Mouse (Mus musculus) CD4-positive helper T cell, adult 2 months (primary cell): ENCODE data around the gene Ppp1r27.
"Not testable (repeated sequence)": the region's sequence is repeated elsewhere in the genome, so short reads cannot be mapped to it uniquely, and the experiment has no call there.

ENCODE experiments used
- DNase-seq: peaks from one replicate; pipeline ENCODE4 v3.0.0-alpha.2; 2012; ENCODE audit warnings: low read depth, missing footprints, low spot score

Gene Ppp1r27

DNA sequence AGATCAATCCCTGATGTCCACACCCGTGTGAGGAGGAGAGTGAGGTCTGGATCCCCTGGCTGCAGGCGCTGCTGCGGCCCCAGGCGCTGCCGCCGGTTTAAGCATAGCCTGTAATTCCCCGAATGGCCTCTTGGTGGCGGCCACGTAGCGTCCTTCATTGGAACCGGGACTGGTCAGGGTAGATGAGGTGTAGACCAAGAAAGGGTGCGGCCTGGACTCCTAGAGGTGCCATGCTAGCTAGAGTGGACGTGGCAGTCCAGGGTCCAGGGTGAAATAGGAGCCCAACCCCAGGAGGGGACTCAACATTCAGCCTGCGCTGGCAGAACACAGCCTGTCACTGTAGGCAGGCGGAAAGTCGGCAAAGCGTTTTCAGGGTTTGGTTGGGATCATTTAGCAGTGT lies 35.3 kb downstream of the Ppp1r27 start:
- peak; percentile 73 for DNase-seq

DNA sequence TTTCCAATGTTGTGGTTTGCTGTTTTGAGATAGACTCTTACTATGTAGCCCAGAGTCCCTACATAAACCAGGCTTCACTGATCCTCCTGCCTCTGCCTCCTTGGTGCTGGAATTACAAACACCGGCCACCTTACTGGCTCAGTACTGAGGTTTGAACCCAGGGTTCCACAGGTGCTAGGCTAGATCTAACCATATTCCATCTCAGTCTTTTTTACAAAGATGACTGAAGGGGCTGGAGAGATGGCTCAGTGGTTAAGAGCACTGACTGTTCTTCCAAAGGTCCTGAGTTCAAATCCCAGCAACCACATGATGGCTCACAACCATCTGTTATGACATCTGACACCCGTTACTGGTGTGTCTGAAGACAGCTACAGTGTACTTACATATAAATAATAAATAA lies 36.7 kb downstream of the Ppp1r27 start:
- not testable (repeated sequence) for DNase-seq

DNA sequence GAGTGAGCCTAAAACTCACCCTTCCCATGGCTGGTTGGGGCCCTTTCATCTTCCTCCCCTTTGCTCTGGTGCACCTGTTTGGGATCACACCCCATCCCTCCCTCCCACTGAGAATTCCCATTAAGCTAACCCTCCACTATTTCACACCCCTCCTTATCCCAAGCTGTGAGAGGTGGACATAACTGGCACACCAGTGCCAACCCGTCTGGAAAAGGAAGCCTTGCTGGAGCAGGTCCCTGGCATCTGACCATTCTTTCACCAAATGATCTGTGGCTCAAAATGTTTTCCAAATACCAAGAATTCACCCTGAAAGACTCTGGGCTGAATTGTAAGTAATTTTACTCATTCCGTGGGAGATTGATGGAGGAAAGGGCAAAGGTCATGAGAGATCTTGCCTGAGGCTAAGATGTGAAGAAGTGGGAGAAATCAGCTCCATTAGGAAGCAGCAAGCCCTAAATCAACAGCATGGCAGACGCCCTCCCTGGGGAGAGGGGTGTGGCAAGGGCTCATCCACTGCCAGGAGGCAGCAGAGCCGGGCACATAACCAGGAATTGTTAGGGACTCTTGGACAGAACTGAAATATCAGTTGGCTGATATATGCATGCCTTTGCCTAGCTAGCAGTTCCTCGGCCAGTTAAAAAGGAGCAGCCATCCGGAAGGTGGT lies 38.0 kb downstream of the Ppp1r27 start:
- no peak for DNase-seq

DNA sequence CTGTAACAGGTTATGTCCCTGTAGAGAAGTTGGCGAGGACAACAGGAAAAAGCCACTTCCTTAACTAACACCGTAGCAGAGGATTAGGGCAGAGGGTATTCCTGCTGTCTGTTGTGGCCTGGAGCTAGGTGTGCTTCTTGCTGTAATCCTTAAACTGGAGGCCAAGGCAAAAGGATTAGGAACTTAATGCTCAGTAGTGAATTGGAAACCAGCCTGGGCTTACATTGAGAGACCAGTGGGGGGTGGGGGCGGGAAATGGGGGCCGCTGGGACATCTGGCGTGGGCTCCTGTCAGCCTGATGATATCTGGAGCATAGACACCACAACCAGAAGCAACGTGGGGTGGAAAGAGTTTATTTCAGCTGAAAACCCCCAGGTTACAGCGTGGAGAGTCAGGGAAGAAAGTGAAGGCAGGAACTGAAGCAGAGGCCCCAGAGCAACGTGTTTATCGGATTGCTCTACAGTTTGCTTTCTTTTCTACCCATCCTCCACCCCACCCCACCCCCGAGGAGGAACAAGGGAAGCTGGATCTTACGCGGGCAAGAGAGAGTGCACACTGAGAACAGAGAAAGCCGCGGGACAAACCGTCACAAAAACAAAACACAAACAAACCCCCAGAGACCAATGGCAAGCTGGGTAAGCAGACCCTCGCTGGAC lies 40.4 kb downstream of the Ppp1r27 start:
- peak; percentile 66 for DNase-seq

DNA sequence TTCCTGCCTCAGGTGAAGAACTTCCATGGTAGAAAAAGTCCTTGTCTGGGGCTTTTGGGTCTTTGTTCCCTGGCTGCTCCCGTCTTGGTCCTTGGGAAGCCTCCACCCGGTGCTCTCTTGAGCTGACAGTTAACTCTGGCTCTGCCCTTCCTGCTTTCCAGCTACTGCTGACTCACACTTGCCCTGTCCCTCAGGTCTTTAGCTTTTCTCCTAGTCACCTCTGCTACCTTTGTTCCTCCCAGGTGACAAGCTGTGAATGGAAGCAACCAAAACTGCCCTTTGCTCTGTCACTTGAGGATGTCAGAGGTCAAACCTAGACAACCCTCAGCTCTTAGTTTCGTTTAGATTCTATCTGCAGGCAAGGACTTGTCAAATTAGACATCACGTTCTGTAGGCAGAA lies 41.0 kb downstream of the Ppp1r27 start:
- DNase-seq = peak; percentile 19

DNA sequence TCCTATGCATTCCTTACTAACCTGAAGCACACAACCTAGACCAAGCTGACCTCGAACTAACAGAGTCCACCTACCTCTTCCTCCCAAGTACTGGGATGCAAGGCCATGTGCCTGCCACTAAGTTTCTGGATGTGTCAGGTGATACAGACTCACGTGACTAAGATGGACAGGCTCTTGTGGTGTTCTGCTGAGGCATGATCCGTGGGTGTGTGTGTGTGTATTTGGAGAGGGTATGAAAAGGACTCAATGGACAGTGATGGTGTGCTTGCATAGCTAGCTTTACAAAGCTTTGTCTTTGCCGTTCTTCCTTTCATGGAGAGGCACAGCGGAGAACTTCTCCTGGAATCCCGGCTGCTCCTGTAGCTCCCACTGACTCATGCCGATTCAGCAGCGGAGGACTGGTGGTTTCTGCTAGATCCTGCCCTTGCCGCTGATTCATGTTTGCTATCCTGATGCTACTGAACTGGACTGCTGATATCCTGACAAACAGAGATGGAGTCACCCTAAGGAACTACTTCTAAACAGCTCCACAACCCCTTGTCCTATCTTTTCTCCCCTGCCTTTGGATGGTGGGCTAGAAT lies 42.6 kb downstream of the Ppp1r27 start:
- DNase-seq = no peak

DNA sequence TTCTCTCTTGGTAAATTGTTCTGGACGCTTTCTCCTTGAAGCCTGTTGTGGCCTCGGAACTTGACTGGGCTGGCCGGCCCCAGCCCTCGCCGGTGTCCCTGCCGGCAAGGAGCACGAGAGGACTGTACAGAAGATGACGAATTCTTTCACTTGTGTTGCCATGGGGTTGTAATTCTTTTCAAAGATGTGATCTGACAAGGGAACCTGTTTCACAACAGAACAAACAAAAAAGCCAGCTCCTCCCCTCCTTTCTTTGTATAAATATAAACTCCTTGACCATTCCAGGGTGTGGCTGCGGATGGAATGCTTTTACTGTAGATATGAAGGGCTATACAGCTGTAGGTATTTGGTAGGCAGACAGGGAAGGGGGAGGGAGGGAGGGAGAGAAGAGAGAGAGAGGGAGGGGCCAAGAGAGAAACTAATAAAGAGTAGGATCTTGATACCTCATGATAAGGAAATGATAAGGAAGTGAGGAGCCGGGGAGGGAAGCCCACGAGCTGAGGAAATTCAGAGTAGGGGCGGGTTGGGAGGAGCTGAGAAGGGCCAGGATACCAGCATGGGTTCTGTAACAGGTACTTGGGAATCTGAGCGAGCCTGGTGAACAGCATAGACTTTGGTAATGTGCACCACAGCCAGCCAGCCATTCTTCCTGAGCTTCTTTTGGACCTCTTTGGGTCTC lies 43.2 kb downstream of the Ppp1r27 start:
- no peak for DNase-seq

DNA sequence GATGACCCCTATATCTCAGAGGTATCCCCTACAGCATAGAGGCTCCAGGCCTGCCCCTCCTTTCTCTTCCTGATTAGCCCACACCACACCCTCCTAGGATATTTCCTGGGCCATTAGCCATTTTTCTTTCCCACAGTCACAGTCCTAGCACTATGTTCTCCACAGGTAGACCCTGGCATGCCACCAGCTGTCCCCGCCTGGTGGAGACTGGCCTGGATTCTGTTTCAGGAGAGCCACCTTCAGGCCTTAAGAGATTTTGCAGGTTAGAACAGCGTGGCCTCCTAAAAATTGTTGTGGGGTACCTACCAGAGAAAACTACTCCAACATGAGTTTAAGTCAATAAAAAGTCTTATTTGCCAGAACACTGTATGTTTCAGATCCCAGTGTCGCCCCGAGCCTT lies 44.0 kb downstream of the Ppp1r27 start:
- DNase-seq = peak; percentile 26

DNA sequence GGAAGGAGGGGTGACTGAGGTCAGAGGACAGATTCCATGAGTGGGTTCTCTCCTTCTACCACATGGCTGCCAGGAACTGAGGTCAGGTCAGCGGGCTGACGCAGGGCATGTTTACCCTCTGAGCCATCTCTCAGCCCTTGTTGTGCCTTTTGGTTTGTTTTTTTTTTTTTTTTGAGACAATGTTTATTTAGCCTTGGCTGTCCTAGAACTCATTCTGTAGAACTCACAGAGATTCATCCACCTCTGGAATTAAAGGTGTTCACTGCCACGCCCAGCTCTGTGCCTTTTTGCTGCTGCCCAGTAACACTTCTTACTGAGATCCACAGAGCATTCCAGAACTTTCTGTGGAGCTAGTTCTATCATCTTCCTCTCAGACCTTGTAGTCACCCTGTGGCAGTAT lies 45.3 kb downstream of the Ppp1r27 start:
- DNase-seq = no peak

DNA sequence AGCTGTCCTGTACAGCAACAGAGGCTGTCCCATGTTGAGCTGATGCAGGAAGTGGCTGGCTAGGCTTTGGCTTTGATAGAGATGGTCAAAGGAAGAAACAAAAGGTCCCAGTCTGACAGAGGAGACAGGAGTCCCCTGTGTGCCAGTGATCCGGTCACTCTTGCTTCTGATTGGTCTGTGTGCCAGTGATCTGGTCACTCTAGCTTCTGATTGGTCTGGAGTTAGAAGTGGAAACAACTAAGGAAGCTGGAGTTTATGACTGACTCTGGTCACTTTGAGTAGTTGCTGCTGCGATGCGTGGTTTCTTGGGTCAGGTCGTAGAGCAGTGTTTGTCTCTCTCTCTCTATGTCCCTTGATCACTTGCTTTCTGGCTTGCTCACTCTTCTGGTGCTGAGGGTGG lies 49.2 kb downstream of the Ppp1r27 start:
- no peak for DNase-seq

DNA sequence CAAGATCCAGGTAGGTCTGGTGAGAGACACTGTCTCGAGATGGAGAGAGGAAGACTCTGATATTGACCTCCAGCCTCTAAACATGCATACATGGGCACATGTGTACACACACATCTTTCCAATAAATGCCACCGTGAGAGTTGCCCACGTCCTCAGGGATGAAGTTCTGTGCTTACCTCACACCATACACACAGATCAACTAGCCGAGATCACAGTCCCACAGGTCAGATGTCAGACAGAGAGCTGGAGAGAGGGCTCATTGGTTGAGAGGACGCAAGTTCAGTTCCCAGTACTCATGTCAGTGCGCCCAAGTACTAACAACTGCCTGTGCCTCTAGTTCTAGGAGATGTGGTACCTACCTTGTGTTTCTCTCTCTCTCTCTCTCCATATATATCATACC lies 49.9 kb downstream of the Ppp1r27 start:
- no peak for DNase-seq

DNA sequence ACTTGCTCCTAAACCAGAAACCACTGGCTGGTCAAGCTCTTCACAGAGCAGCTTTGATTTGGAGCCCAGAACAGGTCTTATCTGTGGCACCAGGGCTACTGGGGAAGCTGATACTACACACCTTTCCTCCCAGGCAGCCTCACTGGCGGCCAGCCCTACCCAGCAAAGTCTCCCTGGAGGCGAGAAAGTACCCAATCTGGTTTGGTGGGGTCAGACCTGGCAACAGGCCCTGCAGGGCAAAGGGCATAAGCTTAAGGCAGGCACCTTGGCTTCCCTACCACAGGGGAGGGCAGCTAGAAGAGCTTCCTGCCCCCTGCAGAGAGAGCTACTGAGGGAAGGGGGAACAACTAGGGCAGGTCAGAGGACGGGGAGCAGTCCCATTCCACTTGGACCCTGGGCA lies 50.6 kb downstream of the Ppp1r27 start:
- DNase-seq = no peak
